Mouse (Mus musculus): ENCODE measurements around the gene Ifnz.
"Not testable (repeated sequence)": the region's sequence is repeated elsewhere in the genome, so short reads cannot be mapped to it uniquely, and the experiment has no call there.

The Ifnz gene

DNA sequence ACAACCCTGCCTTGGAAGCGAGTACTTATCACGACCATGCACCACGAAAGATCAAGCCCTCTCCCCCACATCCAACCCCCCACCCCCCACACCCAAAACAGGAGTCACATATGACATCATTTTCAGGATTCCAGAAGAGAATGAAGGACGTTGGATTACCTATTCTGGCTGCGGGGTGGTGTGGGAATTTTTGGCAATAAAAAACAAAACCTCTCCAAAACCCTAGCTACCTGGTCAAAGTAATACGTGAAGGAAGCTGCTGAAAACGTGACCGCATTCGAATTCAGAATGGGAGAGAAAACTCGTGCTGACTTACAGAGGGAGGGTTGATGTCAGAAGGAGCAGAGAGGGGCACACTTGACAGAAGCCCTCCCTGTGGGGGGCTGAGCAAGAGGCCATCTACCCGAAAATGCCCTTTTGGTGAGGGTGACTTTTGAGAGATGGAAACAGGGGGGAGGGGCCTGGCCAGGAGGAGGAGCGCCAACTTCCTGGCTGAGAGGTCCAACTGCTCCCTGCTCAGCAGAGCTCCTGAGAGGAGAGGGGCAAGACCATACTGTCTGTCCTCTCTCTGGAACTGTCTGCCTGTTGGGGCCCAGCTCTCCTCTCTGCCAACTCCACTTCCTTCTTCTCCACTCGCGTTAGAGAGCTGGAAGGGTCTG is 22.2 kb upstream of the Ifnz start, which contains the start of gene Gm13283:
TSS of gene Gm13283 (plus strand) at position 510 of the 659 bp plus-strand sequence.
- H3K9me3 ChIP-seq (ENCODE audit: low read length); H3K4me1 ChIP-seq (replicated peaks; ENCODE audit: low read depth, low read length); H3K4me3 ChIP-seq (replicated peaks; ENCODE audit: low read length); H3K36me3 ChIP-seq (ENCODE audit: insufficient read depth, low read length): not testable (repeated sequence)
- peaks cover 22% of the 10 kb centered on the region for H3K27me3 ChIP-seq (ENCODE audit: insufficient read depth, low read length)

DNA sequence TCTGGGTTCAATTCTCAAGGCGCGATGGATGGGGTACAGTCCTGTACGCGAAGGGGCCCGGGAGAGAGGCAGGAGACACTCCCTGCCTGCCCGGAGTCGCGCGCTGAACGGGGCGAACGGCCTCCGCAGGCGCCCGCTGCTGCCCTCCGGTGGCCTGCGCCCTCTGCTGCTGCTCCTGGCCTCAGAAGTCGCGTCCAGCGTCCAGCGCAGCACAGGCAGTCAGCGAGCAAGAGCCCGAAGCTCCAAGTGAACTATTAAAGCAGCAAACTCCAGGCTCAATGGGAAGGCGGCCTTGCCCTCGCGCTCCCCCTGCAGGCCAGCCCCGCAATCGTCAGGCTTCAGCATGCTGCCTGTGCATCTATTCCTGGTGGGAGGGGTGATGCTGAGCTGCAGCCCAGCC is 21.5 kb upstream of the Ifnz start:
- not testable (repeated sequence) for H3K4me3 ChIP-seq (replicated peaks; ENCODE audit: low read length); H3K4me1 ChIP-seq (replicated peaks; ENCODE audit: low read depth, low read length); H3K9me3 ChIP-seq (ENCODE audit: low read length); H3K36me3 ChIP-seq (ENCODE audit: insufficient read depth, low read length)
- peaks cover 19% of the 10 kb centered on the region for H3K27me3 ChIP-seq (ENCODE audit: insufficient read depth, low read length)

DNA sequence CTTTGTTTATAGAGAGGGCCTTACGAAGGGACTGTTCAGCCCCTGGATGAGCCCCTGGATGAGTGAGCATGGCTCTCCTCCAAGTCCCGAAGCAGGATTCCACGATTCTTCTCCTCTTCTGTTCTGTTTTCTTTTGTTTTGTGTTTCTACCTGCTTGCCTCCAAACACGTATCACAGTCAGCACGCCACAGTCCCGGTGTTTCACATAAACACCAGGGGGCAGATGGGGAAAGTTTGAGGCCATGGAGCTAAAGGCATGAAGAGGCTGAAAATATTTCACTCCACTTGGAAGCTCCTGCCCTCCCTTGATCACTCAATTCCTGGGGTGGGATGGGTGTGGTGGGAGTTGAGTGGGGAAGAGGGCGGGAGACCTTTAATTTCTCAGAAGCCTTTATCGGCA is 20.2 kb upstream of the Ifnz start:
- not testable (repeated sequence) for H3K4me1 ChIP-seq (replicated peaks; ENCODE audit: low read depth, low read length); H3K4me3 ChIP-seq (replicated peaks; ENCODE audit: low read length); H3K27me3 ChIP-seq (ENCODE audit: insufficient read depth, low read length); H3K36me3 ChIP-seq (ENCODE audit: insufficient read depth, low read length); H3K9me3 ChIP-seq (ENCODE audit: low read length)

DNA sequence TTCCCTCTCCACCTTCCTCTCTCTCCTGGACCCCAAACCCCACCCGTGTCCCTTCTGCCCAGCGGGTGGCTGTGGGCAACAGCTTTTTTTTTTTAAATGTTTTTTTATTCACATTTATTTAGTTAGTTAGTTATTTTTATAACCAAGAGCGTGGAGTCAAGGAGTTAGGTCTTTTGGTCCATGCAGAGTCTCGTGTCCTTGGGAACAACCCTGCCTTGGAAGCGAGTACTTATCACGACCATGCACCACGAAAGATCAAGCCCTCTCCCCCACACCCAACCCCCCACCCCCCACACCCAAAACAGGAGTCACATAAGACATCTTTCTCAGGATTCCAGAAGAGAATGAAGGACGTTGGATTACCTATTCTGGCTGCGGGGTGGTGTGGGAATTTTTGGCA is 19.6 kb upstream of the Ifnz start:
- H3K4me1 ChIP-seq (replicated peaks; ENCODE audit: low read depth, low read length); H3K4me3 ChIP-seq (replicated peaks; ENCODE audit: low read length); H3K36me3 ChIP-seq (ENCODE audit: insufficient read depth, low read length); H3K27me3 ChIP-seq (ENCODE audit: insufficient read depth, low read length); H3K9me3 ChIP-seq (ENCODE audit: low read length): not testable (repeated sequence)

DNA sequence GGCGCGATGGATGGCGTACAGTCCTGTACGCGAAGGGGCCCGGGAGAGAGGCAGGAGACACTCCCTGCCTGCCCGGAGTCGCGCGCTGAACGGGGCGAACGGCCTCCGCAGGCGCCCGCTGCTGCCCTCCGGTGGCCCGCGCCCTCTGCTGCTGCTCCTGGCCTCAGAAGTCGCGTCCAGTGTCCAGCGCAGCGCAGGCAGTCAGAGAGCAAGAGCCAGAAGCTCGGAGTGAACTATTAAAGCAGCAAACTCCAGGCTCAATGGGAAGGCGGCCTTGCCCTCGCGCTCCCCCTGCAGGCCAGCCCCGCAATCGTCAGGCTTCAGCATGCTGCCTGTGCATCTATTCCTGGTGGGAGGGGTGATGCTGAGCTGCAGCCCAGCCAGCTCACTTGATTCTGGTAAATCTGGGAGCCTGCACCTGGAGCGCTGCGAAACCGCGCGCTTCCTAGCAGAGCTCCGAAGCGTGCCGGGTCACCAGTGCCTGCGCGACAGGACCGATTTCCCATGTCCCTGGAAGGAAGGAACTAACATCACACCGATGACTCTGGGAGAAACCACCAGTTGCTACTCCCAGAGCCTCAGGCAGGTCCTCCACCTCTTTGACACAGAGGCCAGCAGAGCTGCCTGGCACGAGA is 18.4 kb upstream of the Ifnz start:
- H3K27me3 ChIP-seq (ENCODE audit: insufficient read depth, low read length), result not testable (repeated sequence)

DNA sequence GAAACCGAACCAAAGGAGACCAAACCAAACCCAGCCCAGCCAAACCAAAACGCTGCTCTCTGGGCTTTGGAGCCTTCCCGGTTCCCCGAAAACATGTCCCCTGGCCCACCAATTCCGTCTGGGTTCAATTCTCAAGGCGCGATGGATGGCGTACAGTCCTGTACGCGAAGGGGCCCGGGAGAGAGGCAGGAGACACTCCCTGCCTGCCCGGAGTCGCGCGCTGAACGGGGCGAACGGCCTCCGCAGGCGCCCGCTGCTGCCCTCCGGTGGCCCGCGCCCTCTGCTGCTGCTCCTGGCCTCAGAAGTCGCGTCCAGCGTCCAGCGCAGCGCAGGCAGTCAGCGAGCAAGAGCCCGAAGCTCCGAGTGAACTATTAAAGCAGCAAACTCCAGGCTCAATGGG is 8.4 kb upstream of the Ifnz start, which contains the start of gene Gm13290:
TSS of gene Gm13290 (plus strand) at position 301 of the 400 bp plus-strand sequence.
- H3K4me3 ChIP-seq (replicated peaks; ENCODE audit: low read length); H3K27me3 ChIP-seq (ENCODE audit: insufficient read depth, low read length); H3K4me1 ChIP-seq (replicated peaks; ENCODE audit: low read depth, low read length); H3K36me3 ChIP-seq (ENCODE audit: insufficient read depth, low read length); H3K9me3 ChIP-seq (ENCODE audit: low read length): not testable (repeated sequence)

More for the DNA sequence above, 18.4 kb upstream of the Ifnz start:
- not testable (repeated sequence) for H3K4me3 ChIP-seq (replicated peaks; ENCODE audit: low read length); H3K36me3 ChIP-seq (ENCODE audit: insufficient read depth, low read length); H3K4me1 ChIP-seq (replicated peaks; ENCODE audit: low read depth, low read length); H3K9me3 ChIP-seq (ENCODE audit: low read length)

DNA sequence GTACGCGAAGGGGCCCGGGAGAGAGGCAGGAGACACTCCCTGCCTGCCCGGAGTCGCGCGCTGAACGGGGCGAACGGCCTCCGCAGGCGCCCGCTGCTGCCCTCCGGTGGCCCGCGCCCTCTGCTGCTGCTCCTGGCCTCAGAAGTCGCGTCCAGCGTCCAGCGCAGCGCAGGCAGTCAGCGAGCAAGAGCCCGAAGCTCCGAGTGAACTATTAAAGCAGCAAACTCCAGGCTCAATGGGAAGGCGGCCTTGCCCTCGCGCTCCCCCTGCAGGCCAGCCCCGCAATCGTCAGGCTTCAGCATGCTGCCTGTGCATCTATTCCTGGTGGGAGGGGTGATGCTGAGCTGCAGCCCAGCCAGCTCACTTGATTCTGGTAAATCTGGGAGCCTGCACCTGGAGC is 5.3 kb upstream of the Ifnz start, which contains the start of gene Gm13289:
TSS of gene Gm13289 (plus strand) at position 301 of the 400 bp plus-strand sequence.
- not testable (repeated sequence) for H3K27me3 ChIP-seq (ENCODE audit: insufficient read depth, low read length); H3K4me3 ChIP-seq (replicated peaks; ENCODE audit: low read length); H3K9me3 ChIP-seq (ENCODE audit: low read length); H3K4me1 ChIP-seq (replicated peaks; ENCODE audit: low read depth, low read length); H3K36me3 ChIP-seq (ENCODE audit: insufficient read depth, low read length)

DNA sequence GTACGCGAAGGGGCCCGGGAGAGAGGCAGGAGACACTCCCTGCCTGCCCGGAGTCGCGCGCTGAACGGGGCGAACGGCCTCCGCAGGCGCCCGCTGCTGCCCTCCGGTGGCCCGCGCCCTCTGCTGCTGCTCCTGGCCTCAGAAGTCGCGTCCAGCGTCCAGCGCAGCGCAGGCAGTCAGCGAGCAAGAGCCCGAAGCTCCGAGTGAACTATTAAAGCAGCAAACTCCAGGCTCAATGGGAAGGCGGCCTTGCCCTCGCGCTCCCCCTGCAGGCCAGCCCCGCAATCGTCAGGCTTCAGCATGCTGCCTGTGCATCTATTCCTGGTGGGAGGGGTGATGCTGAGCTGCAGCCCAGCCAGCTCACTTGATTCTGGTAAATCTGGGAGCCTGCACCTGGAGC is 2.4 kb upstream of the Ifnz start, which contains the start of gene Gm13272:
TSS of gene Gm13272 (plus strand) at position 301 of the 400 bp plus-strand sequence.
- H3K4me3 ChIP-seq (replicated peaks; ENCODE audit: low read length); H3K27me3 ChIP-seq (ENCODE audit: insufficient read depth, low read length); H3K4me1 ChIP-seq (replicated peaks; ENCODE audit: low read depth, low read length); H3K9me3 ChIP-seq (ENCODE audit: low read length); H3K36me3 ChIP-seq (ENCODE audit: insufficient read depth, low read length): not testable (repeated sequence)

DNA sequence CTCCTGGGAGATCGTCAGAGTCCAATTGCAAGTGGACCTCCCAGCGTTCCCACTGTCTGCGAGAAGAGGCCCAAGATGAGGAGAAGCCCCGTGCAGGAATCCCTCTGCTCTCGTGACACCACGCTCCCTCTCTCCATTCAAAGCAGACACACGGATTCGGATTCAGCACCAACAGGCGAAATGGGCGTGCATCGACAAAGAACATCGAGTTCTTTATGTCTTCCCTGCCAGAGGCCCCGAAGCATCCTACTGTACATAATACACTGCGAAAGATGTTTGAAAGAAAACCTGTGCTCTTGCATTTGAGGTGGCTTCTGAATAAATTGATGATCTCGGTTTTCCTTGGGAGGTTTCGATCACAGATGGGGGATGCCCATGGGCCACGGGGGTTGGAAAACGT is 1.6 kb upstream of the Ifnz start:
- not testable (repeated sequence) for H3K4me3 ChIP-seq (replicated peaks; ENCODE audit: low read length); H3K36me3 ChIP-seq (ENCODE audit: insufficient read depth, low read length); H3K27me3 ChIP-seq (ENCODE audit: insufficient read depth, low read length); H3K4me1 ChIP-seq (replicated peaks; ENCODE audit: low read depth, low read length); H3K9me3 ChIP-seq (ENCODE audit: low read length)

DNA sequence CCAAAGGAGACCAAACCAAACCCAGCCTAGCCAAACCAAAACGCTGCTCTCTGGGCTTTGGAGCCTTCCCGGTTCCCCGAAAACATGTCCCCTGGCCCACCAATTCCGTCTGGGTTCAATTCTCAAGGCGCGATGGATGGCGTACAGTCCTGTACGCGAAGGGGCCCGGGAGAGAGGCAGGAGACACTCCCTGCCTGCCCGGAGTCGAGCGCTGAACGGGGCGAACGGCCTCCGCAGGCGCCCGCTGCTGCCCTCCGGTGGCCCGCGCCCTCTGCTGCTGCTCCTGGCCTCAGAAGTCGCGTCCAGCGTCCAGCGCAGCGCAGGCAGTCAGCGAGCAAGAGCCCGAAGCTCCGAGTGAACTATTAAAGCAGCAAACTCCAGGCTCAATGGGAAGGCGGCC is 404 bp downstream of the Ifnz start:
- not testable (repeated sequence) for H3K4me1 ChIP-seq (replicated peaks; ENCODE audit: low read depth, low read length); H3K36me3 ChIP-seq (ENCODE audit: insufficient read depth, low read length); H3K27me3 ChIP-seq (ENCODE audit: insufficient read depth, low read length); H3K4me3 ChIP-seq (replicated peaks; ENCODE audit: low read length); H3K9me3 ChIP-seq (ENCODE audit: low read length)

DNA sequence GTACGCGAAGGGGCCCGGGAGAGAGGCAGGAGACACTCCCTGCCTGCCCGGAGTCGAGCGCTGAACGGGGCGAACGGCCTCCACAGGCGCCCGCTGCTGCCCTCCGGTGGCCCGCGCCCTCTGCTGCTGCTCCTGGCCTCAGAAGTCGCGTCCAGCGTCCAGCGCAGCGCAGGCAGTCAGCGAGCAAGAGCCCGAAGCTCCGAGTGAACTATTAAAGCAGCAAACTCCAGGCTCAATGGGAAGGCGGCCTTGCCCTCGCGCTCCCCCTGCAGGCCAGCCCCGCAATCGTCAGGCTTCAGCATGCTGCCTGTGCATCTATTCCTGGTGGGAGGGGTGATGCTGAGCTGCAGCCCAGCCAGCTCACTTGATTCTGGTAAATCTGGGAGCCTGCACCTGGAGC is 3.5 kb downstream of the Ifnz start, which contains the start of gene Gm13276:
TSS of gene Gm13276 (plus strand) at position 301 of the 400 bp plus-strand sequence.
- not testable (repeated sequence) for H3K36me3 ChIP-seq (ENCODE audit: insufficient read depth, low read length); H3K27me3 ChIP-seq (ENCODE audit: insufficient read depth, low read length); H3K9me3 ChIP-seq (ENCODE audit: low read length); H3K4me1 ChIP-seq (replicated peaks; ENCODE audit: low read depth, low read length); H3K4me3 ChIP-seq (replicated peaks; ENCODE audit: low read length)

DNA sequence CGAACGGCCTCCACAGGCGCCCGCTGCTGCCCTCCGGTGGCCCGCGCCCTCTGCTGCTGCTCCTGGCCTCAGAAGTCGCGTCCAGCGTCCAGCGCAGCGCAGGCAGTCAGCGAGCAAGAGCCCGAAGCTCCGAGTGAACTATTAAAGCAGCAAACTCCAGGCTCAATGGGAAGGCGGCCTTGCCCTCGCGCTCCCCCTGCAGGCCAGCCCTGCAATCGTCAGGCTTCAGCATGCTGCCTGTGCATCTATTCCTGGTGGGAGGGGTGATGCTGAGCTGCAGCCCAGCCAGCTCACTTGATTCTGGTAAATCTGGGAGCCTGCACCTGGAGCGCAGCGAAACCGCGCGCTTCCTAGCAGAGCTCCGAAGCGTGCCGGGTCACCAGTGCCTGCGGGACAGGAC is 6.5 kb downstream of the Ifnz start, which contains the start of gene Gm13277:
TSS of gene Gm13277 (plus strand) at position 231 of the 400 bp plus-strand sequence.
- not testable (repeated sequence) for H3K36me3 ChIP-seq (ENCODE audit: insufficient read depth, low read length); H3K27me3 ChIP-seq (ENCODE audit: insufficient read depth, low read length); H3K9me3 ChIP-seq (ENCODE audit: low read length); H3K4me1 ChIP-seq (replicated peaks; ENCODE audit: low read depth, low read length); H3K4me3 ChIP-seq (replicated peaks; ENCODE audit: low read length)

DNA sequence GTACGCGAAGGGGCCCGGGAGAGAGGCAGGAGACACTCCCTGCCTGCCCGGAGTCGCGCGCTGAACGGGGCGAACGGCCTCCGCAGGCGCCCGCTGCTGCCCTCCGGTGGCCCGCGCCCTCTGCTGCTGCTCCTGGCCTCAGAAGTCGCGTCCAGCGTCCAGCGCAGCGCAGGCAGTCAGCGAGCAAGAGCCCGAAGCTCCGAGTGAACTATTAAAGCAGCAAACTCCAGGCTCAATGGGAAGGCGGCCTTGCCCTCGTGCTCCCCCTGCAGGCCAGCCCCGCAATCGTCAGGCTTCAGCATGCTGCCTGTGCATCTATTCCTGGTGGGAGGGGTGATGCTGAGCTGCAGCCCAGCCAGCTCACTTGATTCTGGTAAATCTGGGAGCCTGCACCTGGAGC is 9.3 kb downstream of the Ifnz start, which contains the start of gene Gm13278:
TSS of gene Gm13278 (plus strand) at position 301 of the 400 bp plus-strand sequence.
- H3K4me3 ChIP-seq (replicated peaks; ENCODE audit: low read length); H3K9me3 ChIP-seq (ENCODE audit: low read length); H3K27me3 ChIP-seq (ENCODE audit: insufficient read depth, low read length); H3K4me1 ChIP-seq (replicated peaks; ENCODE audit: low read depth, low read length); H3K36me3 ChIP-seq (ENCODE audit: insufficient read depth, low read length): not testable (repeated sequence)

DNA sequence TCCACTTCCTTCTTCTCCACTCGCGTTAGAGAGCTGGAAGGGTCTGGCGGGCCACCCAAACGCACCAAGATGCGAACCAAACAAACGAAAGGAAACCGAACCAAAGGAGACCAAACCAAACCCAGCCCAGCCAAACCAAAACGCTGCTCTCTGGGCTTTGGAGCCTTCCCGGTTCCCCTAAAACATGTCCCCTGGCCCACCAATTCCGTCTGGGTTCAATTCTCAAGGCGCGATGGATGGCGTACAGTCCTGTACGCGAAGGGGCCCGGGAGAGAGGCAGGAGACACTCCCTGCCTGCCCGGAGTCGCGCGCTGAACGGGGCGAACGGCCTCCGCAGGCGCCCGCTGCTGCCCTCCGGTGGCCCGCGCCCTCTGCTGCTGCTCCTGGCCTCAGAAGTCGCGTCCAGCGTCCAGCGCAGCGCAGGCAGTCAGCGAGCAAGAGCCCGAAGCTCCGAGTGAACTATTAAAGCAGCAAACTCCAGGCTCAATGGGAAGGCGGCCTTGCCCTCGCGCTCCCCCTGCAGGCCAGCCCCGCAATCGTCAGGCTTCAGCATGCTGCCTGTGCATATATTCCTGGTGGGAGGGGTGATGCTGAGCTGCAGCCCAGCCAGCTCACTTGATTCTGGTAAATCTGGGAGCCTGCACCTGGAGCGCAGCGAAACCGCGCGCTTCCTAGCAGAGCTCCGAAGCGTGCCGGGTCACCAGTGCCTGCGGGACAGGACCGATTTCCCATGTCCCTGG is 12.2 kb downstream of the Ifnz start, which contains the start of gene Gm13275:
TSS of gene Gm13275 (plus strand) at position 552 of the 740 bp plus-strand sequence.
- H3K27me3 ChIP-seq (ENCODE audit: insufficient read depth, low read length); H3K4me3 ChIP-seq (replicated peaks; ENCODE audit: low read length); H3K9me3 ChIP-seq (ENCODE audit: low read length); H3K36me3 ChIP-seq (ENCODE audit: insufficient read depth, low read length); H3K4me1 ChIP-seq (replicated peaks; ENCODE audit: low read depth, low read length): not testable (repeated sequence)

All from E14TG2a.4 (cell line).